Mouse (Mus musculus): ENCODE results near the gene Rab7b.

Rab7b gene

DNA sequence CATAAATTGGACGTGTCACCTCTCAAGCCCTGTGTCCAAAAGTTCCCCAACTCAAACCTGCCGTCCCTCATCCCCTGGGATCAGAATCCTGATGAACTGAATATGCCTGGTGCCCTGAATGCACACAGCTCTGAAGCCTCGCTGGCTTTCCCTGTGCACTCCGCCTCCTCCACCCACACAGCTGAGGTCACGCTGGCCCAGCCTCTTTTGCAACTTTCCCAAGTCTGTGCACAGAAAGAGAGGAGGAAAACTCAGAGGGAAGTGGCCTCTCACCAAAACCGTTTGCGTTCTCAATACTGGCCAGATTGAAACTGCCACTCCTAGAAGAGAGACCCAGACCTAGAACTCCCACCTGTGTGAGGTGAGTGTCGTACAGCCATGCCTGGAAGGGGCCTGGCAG, at the start of gene Rab7b:
TSS of gene Rab7b (plus strand) at position 221 of the 400 bp plus-strand sequence.
- CTCF ChIA-PET, result no interaction called here

DNA sequence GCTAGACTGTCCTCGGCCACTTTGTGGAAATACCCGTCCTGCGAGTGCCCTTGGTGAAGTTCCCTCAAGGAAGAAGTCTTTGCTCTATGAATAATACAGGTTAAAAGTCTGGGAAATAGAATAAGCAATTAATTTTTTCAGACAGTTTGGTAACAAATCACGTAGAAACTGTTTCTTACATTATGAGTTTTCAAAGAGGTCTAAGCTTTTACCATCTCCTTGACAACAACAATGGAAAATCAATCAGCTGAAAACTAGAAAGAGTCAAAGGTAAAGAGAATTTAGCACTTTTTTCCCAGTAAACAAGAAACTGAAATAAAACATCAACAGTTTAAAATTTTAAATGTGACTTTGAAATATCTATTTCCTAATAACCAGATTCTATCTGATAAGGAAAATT, 48.4 kb upstream of the Rab7b start:
- CTCF ChIA-PET, result no interaction called here

DNA sequence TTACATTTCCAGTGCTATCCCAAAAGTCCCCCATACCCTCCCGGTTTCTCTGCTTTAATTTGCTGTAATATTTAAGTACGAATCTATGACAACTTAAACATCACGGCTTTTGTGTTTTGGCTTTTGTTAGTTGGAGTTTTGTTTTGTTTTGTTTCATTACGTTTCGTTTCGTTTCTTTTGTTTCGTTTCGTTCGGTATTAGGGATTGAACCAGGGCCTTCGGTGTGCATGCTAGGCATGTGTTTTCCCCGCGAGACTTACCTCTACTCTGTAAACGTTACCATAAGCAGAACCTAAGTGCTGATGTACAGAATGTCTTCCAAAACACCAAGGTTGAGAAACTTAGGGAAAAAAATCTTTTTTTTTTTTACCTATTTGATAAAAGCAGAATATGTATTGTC, 46.9 kb upstream of the Rab7b start:
- CTCF ChIA-PET, result no interaction called here

DNA sequence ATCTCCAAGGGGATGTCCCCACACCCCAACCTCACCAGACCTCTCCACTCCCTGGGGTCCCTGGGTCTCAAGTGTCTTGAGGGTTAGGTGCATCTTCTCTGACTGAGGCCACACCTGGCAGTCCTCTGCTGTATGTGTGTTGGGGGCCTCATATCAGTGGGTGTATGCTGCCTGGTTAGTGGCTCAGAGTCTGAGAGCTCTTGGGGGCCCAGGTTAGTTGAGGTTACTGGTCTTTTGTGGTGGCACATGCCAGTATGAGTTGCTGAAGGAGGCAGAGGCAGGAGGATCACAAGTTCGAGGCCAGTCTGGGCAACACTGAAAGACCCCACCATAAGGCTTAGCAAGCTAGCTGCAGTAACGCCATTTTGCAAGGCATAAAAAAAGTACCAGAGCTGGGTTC, 46.2 kb upstream of the Rab7b start:
- CTCF ChIA-PET, result no interaction called here

DNA sequence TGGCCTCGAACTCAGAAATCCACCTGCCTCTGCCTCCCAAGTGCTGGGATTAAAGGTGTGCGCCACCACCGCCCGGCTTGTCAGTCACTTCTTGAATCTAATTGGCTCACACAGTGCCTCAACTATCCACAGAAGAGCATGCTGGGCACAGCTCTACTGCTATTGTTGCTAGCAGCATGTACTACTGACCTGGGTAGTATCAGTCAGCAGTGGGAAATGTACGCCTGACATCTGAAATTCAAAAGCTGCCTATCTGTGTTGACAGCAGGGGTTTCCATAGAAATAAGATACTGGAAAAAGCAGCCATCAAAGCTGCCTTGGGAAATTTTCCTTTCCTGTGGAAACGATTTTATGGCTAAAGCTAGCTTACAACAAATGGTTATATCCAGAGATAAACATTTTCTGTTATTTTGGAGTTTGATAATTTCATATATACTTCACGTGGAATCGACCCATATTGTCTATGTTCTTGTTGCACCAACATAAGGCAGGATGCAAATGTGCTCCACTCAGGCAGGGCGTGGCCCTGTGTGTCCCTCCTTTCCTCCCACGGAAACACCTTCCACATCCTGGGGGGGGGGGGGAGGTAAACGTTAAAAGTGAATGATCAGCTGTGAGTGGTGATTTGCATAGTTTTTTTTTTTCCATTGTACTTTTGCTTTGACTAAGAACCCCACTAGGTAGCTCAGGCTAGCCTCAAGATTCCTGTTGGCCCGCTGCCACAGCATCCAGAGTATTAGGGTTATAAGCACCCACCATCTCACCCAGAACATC, 35.6 kb upstream of the Rab7b start:
- CTCF ChIA-PET, result interaction anchor here (0.5 to 0.7 kb wide), 3 partner anchors 34 to 500 kb away, joined by 3 to 5 read pairs (median 4); no protein-coding TSS in a partner anchor

DNA sequence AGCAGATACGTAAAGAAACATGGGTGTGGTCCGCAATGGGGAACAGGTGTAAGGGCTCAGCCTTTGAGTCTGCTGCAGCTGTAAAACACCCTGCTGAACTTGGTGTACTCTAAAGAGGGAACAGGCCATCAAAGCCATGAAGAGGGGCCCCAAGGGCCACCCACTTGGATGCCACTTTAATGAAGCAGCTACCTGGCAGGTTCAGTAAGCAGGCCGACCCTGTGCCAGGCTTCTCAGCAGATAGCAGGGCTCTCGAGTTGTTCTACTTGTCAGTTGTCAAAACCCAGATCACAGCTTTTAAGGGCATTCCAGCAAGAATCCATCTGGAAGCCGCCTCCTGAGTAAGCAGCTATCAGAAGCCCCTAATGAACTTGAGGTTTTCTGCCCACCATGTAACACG, 32.9 kb upstream of the Rab7b start:
- CTCF ChIA-PET, result no interaction called here

DNA sequence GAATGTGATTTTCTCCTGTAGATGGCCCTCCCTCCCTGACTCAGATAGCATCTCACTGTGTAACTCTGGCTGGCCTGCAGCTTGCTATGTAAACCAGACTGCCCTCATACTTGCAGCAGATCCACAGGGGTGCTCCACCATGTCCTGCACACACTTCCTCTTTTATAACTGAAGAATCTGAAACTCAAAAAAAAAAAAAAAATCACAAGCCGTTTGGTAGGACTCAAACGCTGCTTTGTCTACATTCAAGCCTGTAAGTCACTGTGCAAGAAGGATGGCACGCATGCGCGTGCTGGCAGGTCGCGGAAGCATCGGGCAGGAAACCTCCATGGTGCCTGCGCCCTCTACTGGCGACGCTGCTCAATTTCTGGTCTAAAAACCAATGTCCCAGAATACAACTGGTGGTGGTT, 30.5 kb upstream of the Rab7b start:
- CTCF ChIA-PET, result no interaction called here

DNA sequence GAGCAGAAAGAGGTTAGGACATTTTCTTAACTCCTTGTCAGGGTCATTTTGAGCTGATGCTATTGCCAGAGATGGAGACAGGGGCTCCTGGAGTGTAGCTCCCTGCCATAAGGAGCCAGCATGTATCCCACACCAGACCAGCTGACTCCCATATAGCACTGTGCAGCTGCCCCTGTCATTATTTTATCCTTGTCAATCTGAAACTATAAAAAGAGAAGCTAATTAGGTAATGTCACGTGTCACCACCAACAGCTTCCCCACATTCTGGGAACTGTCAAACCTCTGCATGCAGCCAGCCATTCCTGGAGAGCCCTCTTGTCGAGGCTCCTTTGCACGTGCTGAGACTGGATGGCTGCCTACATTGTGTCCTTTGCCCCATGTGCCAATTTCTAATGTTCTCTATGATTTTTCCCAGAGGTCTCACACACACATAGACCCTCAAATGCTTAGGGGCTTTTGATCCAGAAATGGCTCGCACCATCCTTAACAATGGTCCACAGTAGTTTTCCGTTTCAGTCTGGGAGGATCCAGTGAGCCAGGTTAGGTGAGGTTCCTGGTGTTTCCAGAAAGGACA, 28.9 kb upstream of the Rab7b start:
- CTCF ChIA-PET, result interaction anchor here (0.5 kb wide), 1 partner anchor 17 kb away, joined by 7 read pairs; no protein-coding TSS in a partner anchor

DNA sequence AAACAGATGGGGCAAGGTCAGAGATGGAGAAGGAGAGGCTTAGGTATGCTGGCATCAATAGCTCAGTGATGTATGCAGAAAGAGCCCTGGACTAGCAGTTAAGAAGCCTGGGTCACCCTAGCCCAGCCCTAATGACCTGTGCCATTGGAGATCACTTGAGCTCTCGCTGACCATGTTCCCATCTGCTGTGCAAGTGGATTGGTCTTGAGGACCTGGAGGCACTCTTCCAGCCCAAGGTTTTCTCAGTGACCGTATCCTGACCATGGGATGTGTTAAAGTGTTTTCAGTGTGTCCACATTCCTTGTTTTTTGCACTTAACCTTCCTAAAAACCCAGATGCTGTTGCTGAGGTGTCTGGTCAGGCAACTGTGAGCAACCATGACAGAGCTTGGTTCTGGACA, 28.2 kb upstream of the Rab7b start:
- CTCF ChIA-PET, result interaction anchor here (0.5 to 0.6 kb wide), 2 partner anchors 17 to 47 kb away, joined by 4 to 7 read pairs; no protein-coding TSS in a partner anchor

DNA sequence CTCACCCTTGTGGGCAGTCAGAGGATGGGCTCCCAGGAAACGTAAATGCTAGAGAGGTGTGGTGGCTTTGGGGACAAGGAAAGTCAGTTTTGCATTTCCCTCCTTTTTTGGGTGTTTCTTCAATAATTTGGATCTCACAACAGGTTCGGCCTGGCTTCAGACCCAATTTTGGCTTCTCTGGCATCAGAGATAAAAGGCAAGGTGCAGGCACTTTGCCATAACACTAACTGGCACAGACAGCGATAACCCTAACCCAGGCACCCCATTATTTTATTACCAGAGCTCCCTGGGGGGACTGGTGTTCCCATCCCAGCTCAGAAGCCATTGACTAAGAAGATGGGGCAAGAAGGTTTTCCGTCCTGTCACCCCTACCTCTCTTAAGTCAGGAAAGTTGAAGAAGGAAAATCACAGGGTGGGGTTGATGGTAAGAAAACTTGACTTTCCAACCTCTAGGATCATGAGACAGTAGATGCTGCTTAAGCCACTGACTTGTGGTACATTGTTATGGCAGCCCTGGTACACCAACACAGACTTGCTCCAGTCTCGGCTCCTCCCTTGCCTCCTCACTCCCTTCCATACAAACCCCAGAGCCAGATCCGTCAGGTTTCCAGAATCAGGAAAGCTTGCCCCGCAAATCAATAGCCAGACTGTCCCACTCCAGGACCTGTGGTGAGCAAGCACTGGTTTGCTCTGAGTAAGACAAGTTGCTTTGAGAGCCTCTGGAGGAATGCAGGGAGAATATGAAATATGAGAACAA, 27.6 kb upstream of the Rab7b start:
- CTCF ChIA-PET, result no interaction called here

DNA sequence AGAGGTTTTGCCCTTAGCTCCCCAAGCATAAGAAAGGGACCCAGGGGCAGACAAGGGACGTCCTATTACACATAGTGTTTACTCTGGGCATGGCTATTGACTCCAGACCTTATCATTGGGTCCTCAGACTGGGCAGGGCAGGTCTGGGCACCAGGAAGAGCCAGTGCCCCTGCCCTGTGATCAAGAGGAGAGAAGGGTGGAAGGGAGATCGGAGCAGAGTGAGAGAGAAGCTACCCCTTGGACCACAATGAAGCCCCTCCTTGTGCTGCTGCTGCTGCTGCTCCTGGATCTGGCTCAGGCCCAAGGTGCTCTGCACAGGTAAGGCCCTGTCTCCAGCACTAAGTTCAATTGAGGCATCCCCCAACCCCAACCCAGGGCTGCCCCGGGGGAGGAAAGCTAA, 26.7 kb upstream of the Rab7b start:
- CTCF ChIA-PET, result no interaction called here

DNA sequence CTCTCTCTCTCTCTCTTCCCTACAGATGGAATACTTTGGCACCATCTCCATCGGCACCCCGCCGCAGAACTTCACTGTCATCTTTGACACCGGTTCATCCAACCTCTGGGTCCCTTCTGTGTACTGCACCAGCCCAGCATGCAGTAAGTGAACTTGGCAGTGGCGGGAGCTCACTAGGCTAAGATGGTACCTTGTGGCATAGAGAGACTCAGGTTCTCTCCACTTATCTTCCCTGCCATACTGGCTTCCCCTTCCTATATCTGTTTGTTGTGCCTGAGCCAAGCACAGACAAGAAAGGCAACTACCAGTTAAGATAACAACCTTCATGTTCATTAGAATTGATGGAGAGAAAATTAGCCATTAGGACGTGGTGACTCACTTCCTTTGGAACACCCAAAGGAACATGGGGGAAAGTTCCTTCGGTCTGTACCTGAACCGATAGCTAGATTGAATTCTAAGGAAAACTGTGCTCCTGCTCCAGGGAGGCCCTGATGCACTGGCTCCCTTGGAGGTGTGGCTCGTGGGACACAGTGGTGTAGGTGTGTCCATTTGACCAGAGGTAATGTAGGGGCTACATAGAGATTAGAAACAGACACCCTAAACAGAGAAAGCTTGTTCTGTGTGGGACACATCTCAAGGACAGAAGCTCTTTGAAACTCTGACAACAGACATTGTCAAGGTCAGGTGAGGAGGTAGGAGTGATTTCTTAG, 25.1 kb upstream of the Rab7b start:
- CTCF ChIA-PET, result interaction anchor here (0.5 kb wide), 1 partner anchor 243 kb away, joined by 4 read pairs; no protein-coding TSS in a partner anchor

DNA sequence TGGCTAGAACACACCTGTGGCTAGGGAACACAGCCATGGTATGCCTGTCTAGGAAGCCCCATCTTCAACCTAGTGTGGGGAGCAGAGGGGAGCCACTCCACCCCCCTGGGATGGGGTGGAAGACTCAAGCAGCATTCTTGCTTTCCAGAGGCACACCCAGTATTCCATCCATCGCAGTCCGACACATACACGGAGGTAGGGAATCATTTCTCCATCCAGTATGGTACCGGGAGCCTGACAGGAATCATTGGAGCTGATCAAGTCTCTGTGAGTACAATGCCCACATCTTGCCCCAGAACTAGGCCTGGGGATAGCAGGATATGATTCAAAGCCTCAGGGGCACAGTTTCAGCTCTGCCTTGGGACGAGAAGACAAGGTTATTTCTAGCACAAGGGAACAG, 24.4 kb upstream of the Rab7b start:
- CTCF ChIA-PET, result no interaction called here

DNA sequence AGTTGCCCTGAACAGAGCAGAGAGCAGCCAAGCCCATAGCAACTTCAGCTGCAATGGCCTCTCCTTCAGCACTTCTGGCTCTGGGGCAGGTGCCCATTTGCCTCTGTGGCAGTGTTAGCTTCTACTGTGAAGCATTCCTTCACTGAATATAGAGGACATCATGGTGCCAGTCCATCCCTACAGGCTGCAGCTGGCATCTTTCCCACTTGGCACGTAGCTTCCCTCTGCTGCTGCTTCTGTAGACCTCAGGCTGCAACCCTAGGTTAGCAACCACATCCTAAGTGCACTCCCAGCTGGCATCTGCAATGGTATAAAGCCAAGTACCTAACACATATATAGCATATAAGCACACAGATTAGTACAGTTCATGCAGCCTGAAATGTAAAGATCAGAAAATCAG, 22.6 kb upstream of the Rab7b start:
- CTCF ChIA-PET, result no interaction called here

DNA sequence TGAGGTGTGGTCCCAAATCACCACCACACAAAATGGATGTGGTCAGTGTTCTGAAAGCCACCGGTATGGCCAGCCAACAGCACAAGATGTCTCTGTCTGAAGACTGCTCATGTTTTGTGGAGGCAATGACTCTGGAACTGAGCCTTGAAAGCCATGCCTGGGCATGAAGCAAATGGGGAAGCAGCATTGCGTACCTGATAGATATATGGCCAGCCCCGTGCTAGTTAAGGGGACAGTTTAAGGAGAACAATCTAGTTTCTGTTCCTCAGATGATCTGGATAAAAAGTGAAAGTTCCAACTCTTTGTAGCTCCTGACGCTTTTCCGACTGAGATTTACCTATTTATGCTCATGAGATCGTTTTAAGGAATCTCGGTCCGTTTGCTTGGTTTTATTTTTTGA, 17.4 kb upstream of the Rab7b start:
- CTCF ChIA-PET, result no interaction called here

DNA sequence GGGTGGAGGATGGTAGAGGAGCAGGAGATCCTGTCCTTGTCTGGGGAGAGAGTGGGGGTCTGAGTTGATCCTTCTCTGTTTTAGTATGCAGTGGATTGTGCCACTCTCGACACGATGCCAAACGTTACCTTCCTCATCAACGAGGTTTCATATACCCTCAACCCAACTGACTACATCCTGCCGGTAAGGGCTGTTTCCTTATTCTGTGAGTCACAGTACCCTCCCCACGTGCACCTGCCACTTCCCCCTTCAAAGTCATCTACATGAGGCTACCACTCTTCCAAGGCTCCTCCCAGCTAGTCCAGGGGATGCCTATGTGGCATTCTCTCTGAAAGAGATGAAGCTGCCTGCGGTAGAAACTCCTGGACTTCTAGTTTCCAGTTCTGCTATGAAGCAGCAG, 16.1 kb upstream of the Rab7b start:
- CTCF ChIA-PET, result interaction anchor here (0.7 kb wide), 1 partner anchor 141 kb away, joined by 15 read pairs; no protein-coding TSS in a partner anchor

DNA sequence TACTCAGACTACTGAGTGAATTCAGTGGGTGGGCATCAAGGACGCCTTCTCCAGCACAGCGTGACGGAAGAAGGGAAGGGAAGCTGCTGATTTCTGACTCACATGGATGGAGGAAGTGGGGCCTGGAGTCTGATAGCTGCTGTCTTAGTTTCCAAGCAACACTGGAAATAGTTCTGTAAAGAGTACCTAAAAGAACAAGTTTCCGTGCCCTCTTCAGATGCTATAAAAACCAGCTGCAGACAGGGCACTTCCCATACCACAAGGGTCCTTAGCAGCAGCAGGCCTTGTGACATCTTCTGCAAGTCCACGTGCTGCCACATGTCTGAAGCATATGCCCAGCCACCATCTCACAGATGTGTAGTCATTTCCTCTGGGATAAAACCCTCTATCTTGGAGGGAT, 8.9 kb upstream of the Rab7b start:
- CTCF ChIA-PET, result interaction anchor here (0.6 kb wide), 1 partner anchor 18 kb away, joined by 3 read pairs; no protein-coding TSS in a partner anchor

DNA sequence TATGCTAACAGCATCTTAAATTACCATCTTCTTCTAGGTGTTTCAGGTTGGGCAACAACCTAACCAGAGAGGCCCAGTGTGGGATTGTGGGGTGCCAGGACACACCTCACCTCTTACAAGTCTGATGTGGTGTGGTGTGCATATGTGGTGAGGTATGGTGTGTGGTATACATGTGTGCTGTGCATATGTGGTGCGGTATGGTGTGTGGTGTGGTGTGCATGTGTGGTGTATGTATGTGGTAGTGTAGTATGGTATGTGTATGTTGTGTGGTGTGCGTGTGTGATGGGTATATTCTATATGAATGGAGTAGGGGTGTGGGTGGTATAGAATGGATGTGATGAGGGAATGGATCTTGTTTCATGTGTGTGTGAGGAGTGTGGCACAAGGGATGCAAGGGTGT, 756 bp upstream of the Rab7b start:
- CTCF ChIA-PET, result no interaction called here

DNA sequence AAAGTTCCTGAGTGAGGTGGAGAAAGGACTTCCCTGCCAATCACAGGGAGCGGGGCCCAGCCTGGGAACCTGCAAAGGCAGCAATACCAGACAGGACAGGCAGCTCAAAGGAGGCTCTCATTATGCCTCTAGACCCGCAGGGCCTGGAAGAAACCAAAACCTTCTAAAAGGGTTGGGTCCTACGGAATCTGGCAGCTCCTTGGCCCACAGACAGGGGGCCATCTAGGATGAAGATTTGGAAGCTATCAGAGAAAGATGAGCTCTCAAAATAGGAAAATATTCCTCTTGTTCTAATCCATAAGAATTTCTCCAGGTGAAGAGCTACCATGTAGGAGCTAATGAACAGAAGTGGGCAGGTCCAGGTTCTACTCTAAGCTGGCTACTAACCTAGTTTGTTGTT, 521 bp downstream of the Rab7b start:
- CTCF ChIA-PET, result no interaction called here

DNA sequence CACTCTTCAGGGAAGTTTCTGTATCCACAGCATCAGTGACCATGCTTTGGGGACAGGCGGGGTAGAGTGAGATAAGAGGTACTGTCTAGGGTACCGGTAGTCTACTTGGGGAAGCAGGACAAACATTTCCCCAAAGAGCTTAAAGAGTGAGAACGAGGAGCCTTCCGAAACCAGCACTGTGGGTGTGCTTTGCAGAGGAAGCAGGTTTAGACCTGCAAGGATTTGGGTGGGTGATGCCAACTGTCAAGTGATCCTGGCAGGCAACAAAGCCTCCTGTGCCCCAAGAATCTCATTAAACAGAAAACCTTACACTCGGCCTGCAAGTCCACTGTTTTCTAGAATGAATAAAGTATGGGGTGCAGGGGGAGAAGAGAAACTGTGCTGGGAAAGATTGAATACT, 1.4 kb downstream of the Rab7b start:
- CTCF ChIA-PET, result interaction anchor here (0.6 kb wide), 1 partner anchor 564 kb away, joined by 6 read pairs; no protein-coding TSS in a partner anchor

DNA sequence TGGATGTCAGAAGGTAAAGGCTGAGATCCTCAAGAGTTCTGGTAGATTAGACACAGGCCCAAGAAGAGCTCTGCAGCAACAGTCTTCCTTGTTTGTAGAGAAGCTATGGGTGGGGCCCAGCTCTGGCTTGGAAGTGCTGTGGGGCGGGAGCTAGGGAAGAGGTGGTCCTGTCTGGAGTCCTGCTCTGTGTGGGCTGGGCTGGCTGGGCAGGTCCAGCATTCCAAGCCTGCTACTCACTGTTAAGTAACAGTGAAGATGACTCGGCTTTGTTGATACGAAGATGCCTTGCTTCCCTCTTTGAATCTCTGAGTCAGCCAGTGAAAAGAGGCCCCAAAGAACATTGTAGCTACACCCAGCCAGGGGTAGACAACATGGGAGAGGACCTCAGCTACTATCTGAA, 1.9 kb downstream of the Rab7b start:
- CTCF ChIA-PET, result no interaction called here

DNA sequence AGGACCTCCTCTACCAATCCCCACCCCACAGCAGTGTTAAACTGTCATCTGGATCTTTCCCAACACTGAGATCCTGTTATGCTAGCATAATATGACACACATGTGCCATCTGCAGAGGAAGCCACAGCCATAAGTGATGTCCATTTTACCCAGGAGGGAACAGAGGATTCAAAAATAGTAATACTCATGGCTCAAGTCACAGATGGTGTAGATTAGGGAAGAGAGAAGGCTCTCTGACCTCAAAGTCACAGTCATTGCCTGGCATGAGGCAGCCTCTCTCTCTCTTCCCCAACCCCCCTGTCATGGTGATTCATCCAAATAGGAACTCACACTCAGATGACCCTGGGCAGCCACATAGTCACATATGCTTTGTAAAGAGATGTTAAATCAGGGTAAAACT, 2.9 kb downstream of the Rab7b start:
- CTCF ChIA-PET, result no interaction called here
